Mouse (Mus musculus): ENCODE data around the gene T2.

GRCm38 (mm10) chr17:8436184-8436583 lies 80.4 kb downstream of the T2 start:
- TF ChIP-seq CTCF (IDR thresholded peaks at IDR 0.05; ENCODE audit: control insufficient read depth, insufficient read depth, insufficient replicate concordance, low read depth, low read length) (no peak), POLR2A (IDR thresholded peaks at IDR 0.05; ENCODE audit: control insufficient read depth, low read depth, low read length) (no peak)

Data from testis, adult 2 months (tissue).